Mouse (Mus musculus): ENCODE data around the gene Atg4a-ps. TPM values are rescaled to one million over a fixed set of nuclear protein-coding genes. Genes with fewer than 3 reads are reported as not detected.

The Atg4a-ps gene
- polyA plus RNA-seq, 1 experiment from 2014 or later = 0.13 TPM

DNA sequence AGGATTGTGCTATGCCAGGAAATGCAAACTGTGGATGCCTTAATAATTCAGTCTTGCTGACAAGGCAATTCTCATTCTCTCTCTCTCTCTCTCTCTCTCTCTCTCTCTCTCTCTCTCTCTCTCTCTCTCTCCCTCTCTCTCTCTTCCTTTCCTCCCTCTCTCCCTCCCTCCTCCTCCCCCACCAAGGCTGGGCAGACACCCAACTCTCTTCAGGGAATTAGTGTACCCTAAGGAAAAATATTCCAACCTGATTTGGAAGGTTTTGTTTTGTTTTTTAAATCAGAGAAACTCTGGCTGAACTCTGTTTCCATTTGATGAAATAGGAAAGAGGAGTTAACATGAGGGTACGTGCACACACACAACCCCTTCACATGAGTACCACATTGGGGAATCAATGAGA is 44.3 kb downstream of the Atg4a-ps start:
- no peak overlapping the region for H3K4me2 ChIP-seq (ENCODE audit: low read depth)
- DNase-seq (ENCODE audit: low spot score) (no peak), ATAC-seq (ENCODE audit: insufficient read depth, low FRiP score, low TSS enrichment) (no peak)
- no peak overlapping the region for H3K9ac ChIP-seq (ENCODE audit: low read length)
- 81% methylated on average over 1 of the region's 1 CpGs for WGBS
- H3K36me3 ChIP-seq (ENCODE audit: control insufficient read depth, insufficient read depth, low read length) = no peaks in the 10 kb centered on the region
- H3K4me1 ChIP-seq (ENCODE audit: control insufficient read depth, insufficient read depth, low read length) = no peaks in the 10 kb centered on the region
- no peak overlapping the region for H3K27ac ChIP-seq (ENCODE audit: low read depth, low read length)
- no peak overlapping the region for H3K4me3 ChIP-seq (ENCODE audit: low read depth, low read length)
- H3K27me3 ChIP-seq (ENCODE audit: control insufficient read depth, insufficient read depth, low read length) = no peaks in the 10 kb centered on the region
- no peaks in the 10 kb centered on the region for H3K9me3 ChIP-seq (ENCODE audit: control insufficient read depth, low read length)

GRCm38 (mm10) chr3:103601011-103601410 is 44.9 kb downstream of the Atg4a-ps start:
- Histone ChIP-seq H3K9me3 (ENCODE audit: control insufficient read depth, low read length) (no peaks in the 10 kb centered on the region), H3K27me3 (ENCODE audit: control insufficient read depth, insufficient read depth, low read length) (no peaks in the 10 kb centered on the region), H3K4me3 (ENCODE audit: low read depth, low read length) (no peak overlapping the region), H3K36me3 (ENCODE audit: control insufficient read depth, insufficient read depth, low read length) (no peaks in the 10 kb centered on the region), H3K4me1 (ENCODE audit: control insufficient read depth, insufficient read depth, low read length) (no peaks in the 10 kb centered on the region), H3K27ac (ENCODE audit: low read depth, low read length) (no peak overlapping the region), H3K9ac (ENCODE audit: low read length) (no peak overlapping the region), H3K4me2 (ENCODE audit: low read depth) (no peak overlapping the region)
- 41% methylated on average over 7 of the region's 7 CpGs for WGBS
- DNase-seq (ENCODE audit: low spot score) (no peak), ATAC-seq (ENCODE audit: insufficient read depth, low FRiP score, low TSS enrichment) (no peak)

GRCm38 (mm10) chr3:103597586-103597985 is 48.3 kb downstream of the Atg4a-ps start:
- Histone ChIP-seq H3K4me2 (ENCODE audit: low read depth) (no peak overlapping the region), H3K36me3 (ENCODE audit: control insufficient read depth, insufficient read depth, low read length) (no peaks in the 10 kb centered on the region), H3K4me3 (ENCODE audit: low read depth, low read length) (no peak overlapping the region), H3K9ac (ENCODE audit: low read length) (no peak overlapping the region), H3K27me3 (ENCODE audit: control insufficient read depth, insufficient read depth, low read length) (no peaks in the 10 kb centered on the region), H3K4me1 (ENCODE audit: control insufficient read depth, insufficient read depth, low read length) (no peaks in the 10 kb centered on the region), H3K9me3 (ENCODE audit: control insufficient read depth, low read length) (no peaks in the 10 kb centered on the region), H3K27ac (ENCODE audit: low read depth, low read length) (no peak overlapping the region)
- DNase-seq (ENCODE audit: low spot score) (no peak), ATAC-seq (ENCODE audit: insufficient read depth, low FRiP score, low TSS enrichment) (no peak)
- WGBS = 69% methylated on average over 4 of the region's 4 CpGs

GRCm38 (mm10) chr3:103595271-103595810 is 50.5 kb downstream of the Atg4a-ps start:
- H3K36me3 ChIP-seq (ENCODE audit: control insufficient read depth, insufficient read depth, low read length) = no peaks in the 10 kb centered on the region
- H3K9ac ChIP-seq (ENCODE audit: low read length) = no peak overlapping the region
- no peak for DNase-seq (ENCODE audit: low spot score)
- no peak for ATAC-seq (ENCODE audit: insufficient read depth, low FRiP score, low TSS enrichment)
- no peak overlapping the region for H3K4me2 ChIP-seq (ENCODE audit: low read depth)
- no peaks in the 10 kb centered on the region for H3K27me3 ChIP-seq (ENCODE audit: control insufficient read depth, insufficient read depth, low read length)
- no peaks in the 10 kb centered on the region for H3K9me3 ChIP-seq (ENCODE audit: control insufficient read depth, low read length)
- H3K4me3 ChIP-seq (ENCODE audit: low read depth, low read length) = no peak overlapping the region
- 84% methylated on average over 7 of the region's 7 CpGs for WGBS
- no peaks in the 10 kb centered on the region for H3K4me1 ChIP-seq (ENCODE audit: control insufficient read depth, insufficient read depth, low read length)
- no peak overlapping the region for H3K27ac ChIP-seq (ENCODE audit: low read depth, low read length)

Small RNA genes lying within 50 kb of the gene (microRNA-seq; reads per million reads assigned to microRNA genes)
- not detected for gene Gm25325

Other genes with a start within 250 kb of the Atg4a-ps start
- gene Syt6, start 70.8 kb downstream of the Atg4a-ps start, polyA plus RNA-seq (2014; fragmentation: Nextera tagmentation; extraction: Ambion mirVana) = 2.9 and 3.1 TPM in 2 replicates
- gene Olfml3, start 91.9 kb upstream of the Atg4a-ps start, polyA plus RNA-seq (2014; fragmentation: Nextera tagmentation; extraction: Ambion mirVana) = 18.0 and 19.0 TPM in 2 replicates
- not detected in 2 replicates for gene Gm10964, start 93.3 kb upstream of the Atg4a-ps start, polyA plus RNA-seq (2014; fragmentation: Nextera tagmentation; extraction: Ambion mirVana)
- 15.4 and 16.0 TPM in 2 replicates for gene Hipk1, start 145.5 kb upstream of the Atg4a-ps start, polyA plus RNA-seq (2014; fragmentation: Nextera tagmentation; extraction: Ambion mirVana)
- 33.5 and 35.9 TPM in 2 replicates for gene Dclre1b, start 163.4 kb upstream of the Atg4a-ps start, polyA plus RNA-seq (2014; fragmentation: Nextera tagmentation; extraction: Ambion mirVana)
- gene Ap4b1, start 163.5 kb upstream of the Atg4a-ps start, polyA plus RNA-seq (2014; fragmentation: Nextera tagmentation; extraction: Ambion mirVana) = 27.4 and 27.6 TPM in 2 replicates
- gene Gm43064, start 163.5 kb upstream of the Atg4a-ps start, polyA plus RNA-seq (2014; fragmentation: Nextera tagmentation; extraction: Ambion mirVana) = 0.14 and 0.19 TPM in 2 replicates
- gene Bcl2l15, start 186.5 kb upstream of the Atg4a-ps start, polyA plus RNA-seq (2014; fragmentation: Nextera tagmentation; extraction: Ambion mirVana) = not detected in 2 replicates
- gene Ptpn22, start 213.7 kb upstream of the Atg4a-ps start, polyA plus RNA-seq (2014; fragmentation: Nextera tagmentation; extraction: Ambion mirVana) = 0.24 and 0.65 TPM in 2 replicates